Mouse (Mus musculus): Measurements from ENCODE around the gene Oas1e. TPM values are rescaled to one million over a fixed set of nuclear protein-coding genes. Genes with fewer than 3 reads are reported as not detected.

Oas1e gene
- polyA plus RNA-seq, 1 experiment: not detected

DNA sequence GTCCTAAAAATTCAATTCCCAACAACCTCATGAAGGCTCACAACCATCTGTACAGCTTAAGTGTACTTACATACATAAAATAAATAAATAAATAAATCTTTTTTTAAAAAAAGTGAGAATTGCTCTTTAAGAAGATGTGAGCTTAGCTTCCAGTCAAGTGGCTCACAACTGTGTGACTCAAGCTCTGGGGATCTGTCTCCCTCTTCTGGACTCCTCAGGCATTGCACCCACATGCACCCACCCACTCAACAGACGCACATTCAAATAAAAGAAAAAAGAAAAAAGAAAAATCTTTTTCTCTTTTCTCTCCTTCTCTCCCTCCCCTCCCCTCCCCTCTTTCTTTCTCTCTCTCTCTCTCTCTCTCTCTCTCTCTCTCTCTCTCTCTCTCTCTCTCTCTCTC is 13.7 kb downstream of the Oas1e start:
- TF ChIP-seq GATA1 (IDR thresholded peaks at IDR 0.05; ENCODE audit: low read length): no peak

- TF ChIP-seq GATA1 (IDR thresholded peaks at IDR 0.05; ENCODE audit: low read length): no peak
Measured at GRCm38 (mm10) chr5:120779922-120780321, 15.4 kb downstream of the Oas1e start.

- TF ChIP-seq GATA1 (IDR thresholded peaks at IDR 0.05; ENCODE audit: low read length): no peak
Measured at GRCm38 (mm10) chr5:120778941-120779340, 16.4 kb downstream of the Oas1e start.

GRCm38 (mm10) chr5:120777478-120777877 is 17.9 kb downstream of the Oas1e start, which contains the start of gene Oas3:
TSS of gene Oas3 (minus strand) at chr5:120777661.
- no peak for TF ChIP-seq GATA1 (IDR thresholded peaks at IDR 0.05; ENCODE audit: low read length)

GRCm38 (mm10) chr5:120776801-120777200 is 18.5 kb downstream of the Oas1e start:
- no peak for TF ChIP-seq GATA1 (IDR thresholded peaks at IDR 0.05; ENCODE audit: low read length)

- TF ChIP-seq GATA1 (IDR thresholded peaks at IDR 0.05; ENCODE audit: low read length): no peak
Measured at GRCm38 (mm10) chr5:120775287-120775985, 19.9 kb downstream of the Oas1e start.

- no peak for TF ChIP-seq GATA1 (IDR thresholded peaks at IDR 0.05; ENCODE audit: low read length)
Measured at GRCm38 (mm10) chr5:120769396-120769795, 25.9 kb downstream of the Oas1e start.

GRCm38 (mm10) chr5:120765010-120765409 is 30.3 kb downstream of the Oas1e start:
- TF ChIP-seq GATA1 (IDR thresholded peaks at IDR 0.05; ENCODE audit: low read length): no peak

DNA sequence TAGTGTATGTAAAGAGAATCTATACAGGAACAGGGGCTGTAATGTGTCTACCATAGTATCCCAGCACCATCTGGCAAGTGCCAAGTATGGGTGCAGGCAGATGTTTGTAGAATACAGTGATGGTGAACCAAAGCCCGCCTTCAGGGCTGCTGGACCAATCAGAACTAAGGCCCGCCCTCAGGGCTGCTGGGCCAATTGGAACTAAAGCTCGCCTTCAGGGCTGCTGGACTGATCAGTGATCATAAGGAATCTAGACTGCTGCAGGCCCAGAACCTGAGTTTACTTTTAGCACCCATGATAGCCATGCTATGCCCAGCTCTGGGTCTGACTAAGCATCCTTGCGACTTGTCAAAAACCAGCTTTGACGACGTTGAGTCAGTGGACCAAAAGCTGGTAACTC is 33.4 kb downstream of the Oas1e start:
- no peak for TF ChIP-seq GATA1 (IDR thresholded peaks at IDR 0.05; ENCODE audit: low read length)

DNA sequence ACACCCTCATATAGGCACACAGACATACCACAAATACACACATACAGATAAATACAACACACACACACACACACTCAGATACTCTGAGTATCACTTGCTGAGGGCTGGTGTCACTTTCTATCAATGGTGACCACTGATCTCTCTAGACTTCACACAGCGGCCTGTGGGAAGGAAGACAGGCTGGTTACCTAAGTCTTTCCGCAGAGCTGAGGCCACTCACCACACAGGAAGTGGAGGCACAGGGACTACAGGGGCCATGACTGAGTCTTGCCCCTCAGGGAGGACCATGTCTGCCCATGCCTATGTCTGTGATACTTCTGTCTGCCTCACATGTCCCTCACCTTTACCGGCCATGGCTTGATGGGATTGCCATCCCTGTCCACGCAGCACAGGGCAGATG is 41.1 kb downstream of the Oas1e start:
- no peak for TF ChIP-seq GATA1 (IDR thresholded peaks at IDR 0.05; ENCODE audit: low read length)

GRCm38 (mm10) chr5:120752786-120753185 is 42.5 kb downstream of the Oas1e start:
- TF ChIP-seq GATA1 (IDR thresholded peaks at IDR 0.05; ENCODE audit: low read length): no peak

GRCm38 (mm10) chr5:120751206-120751605 is 44.1 kb downstream of the Oas1e start:
- no peak for TF ChIP-seq GATA1 (IDR thresholded peaks at IDR 0.05; ENCODE audit: low read length)

GRCm38 (mm10) chr5:120749688-120750087 is 45.6 kb downstream of the Oas1e start, which contains the start of gene Oas2:
TSS of gene Oas2 (minus strand) at chr5:120749853.
- no peak for TF ChIP-seq GATA1 (IDR thresholded peaks at IDR 0.05; ENCODE audit: low read length)

DNA sequence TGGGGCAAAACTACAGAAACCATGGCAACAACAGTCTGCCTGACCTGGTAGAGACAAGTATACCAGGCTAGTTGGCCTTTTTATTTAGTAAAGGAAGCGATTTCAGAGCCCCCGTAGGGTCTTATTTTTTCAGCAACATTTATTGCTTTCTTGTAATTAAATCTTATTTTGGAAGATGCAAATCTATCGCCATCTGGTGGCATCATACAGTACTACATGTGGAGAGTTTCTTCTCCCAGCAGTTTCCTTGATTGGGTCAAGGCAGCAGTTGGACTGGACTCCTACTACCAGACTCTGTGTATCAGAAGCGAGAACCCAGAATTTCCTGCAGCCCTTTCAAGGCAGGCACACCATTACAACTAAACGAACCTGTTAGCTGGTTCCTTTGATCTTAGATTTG is 48.9 kb downstream of the Oas1e start:
- no peak for TF ChIP-seq GATA1 (IDR thresholded peaks at IDR 0.05; ENCODE audit: low read length)

- TF ChIP-seq GATA1 (IDR thresholded peaks at IDR 0.05; ENCODE audit: low read length): no peak
Measured at GRCm38 (mm10) chr5:120742125-120742524, 53.2 kb downstream of the Oas1e start.

Other genes starting within 250 kb of the Oas1e start
- gene Tpcn1, start 206.9 kb downstream of the Oas1e start, polyA plus RNA-seq (2012): 52.9 and 59.4 TPM in 2 replicates
- 0.76 and 1.2 TPM in 2 replicates for gene Iqcd, start 206.5 kb downstream of the Oas1e start, polyA plus RNA-seq (2012)
- 49.2 and 58.5 TPM in 2 replicates for gene Rita1, start 182.9 kb downstream of the Oas1e start, polyA plus RNA-seq (2012)
- gene Ddx54, start 182.8 kb downstream of the Oas1e start, polyA plus RNA-seq (2012): 108 and 126 TPM in 2 replicates
- gene Cfap73, start 161.3 kb downstream of the Oas1e start, polyA plus RNA-seq (2012): not detected in 2 replicates
- gene Rasal1, start 146.7 kb downstream of the Oas1e start, polyA plus RNA-seq (2012): 6.4 and 8.1 TPM in 2 replicates
- gene Dtx1, start 83.6 kb downstream of the Oas1e start, polyA plus RNA-seq (2012): 0.10 and 0.19 TPM in 2 replicates
- gene Oas2, start 45.7 kb downstream of the Oas1e start, polyA plus RNA-seq (2012): 0.03 TPM in 1 of 2 replicates, not detected in the other
- gene Oas3, start 17.9 kb downstream of the Oas1e start, polyA plus RNA-seq (2012): 0.12 and 0.22 TPM in 2 replicates
- gene Oas1c, start 17.0 kb upstream of the Oas1e start, polyA plus RNA-seq (2012): 0.09 and 0.18 TPM in 2 replicates
- gene Oas1f, start 51.8 kb upstream of the Oas1e start, polyA plus RNA-seq (2012): not detected in 2 replicates
- gene Oas1h, start 65.9 kb upstream of the Oas1e start, polyA plus RNA-seq (2012): not detected in 2 replicates
- not detected in 2 replicates for gene Oas1g, start 92.1 kb upstream of the Oas1e start, polyA plus RNA-seq (2012)
- 0.25 and 0.28 TPM in 2 replicates for gene Oas1a, start 112.0 kb upstream of the Oas1e start, polyA plus RNA-seq (2012)
- not detected in 2 replicates for gene Oas1d, start 119.0 kb upstream of the Oas1e start, polyA plus RNA-seq (2012)
- not detected in 2 replicates for gene Rph3a, start 214.6 kb upstream of the Oas1e start, polyA plus RNA-seq (2012)